Mouse (Mus musculus) limb, embryonic 11.5 days (tissue): ENCODE data around the gene Rbms3. TPM values are rescaled to one million over a fixed set of nuclear protein-coding genes. Genes with fewer than 3 reads are reported as not detected.

Experiments used
- ATAC-seq: fragments of 200-750 bp; cut with Nextera tagmentation; 2 replicates; pipeline ENCODE4 v1.8.0; 2017; ENCODE audit warnings: low read depth; ENCODE audit not compliant: insufficient number of reproducible peaks, low FRiP score, low TSS enrichment
- DNase-seq: peaks from one replicate; pipeline ENCODE4 v3.0.0-alpha.2; 2015; ENCODE audit warnings: low spot score
- H3K27ac ChIP-seq: fragments of 300-500 bp; sonication (generic); replicated peaks from 2 replicates; pipeline ENCODE4 v1.5.1; 2014; ENCODE audit warnings: low read depth, mild to moderate bottlenecking, low read length
- H3K27me3 ChIP-seq: fragments of 300-500 bp; sonication (generic); 2 replicates; pipeline ENCODE4 v1.6.1; 2014; ENCODE audit warnings: mild to moderate bottlenecking, low read length, mixed read lengths; ENCODE audit not compliant: control insufficient read depth, insufficient read depth
- H3K36me3 ChIP-seq: fragments of 300-500 bp; sonication (generic); 2 replicates; pipeline ENCODE4 v1.6.1; 2014; ENCODE audit warnings: mild to moderate bottlenecking, low read length, moderate library complexity, mixed read lengths; ENCODE audit not compliant: control insufficient read depth, insufficient read depth
- H3K4me1 ChIP-seq: fragments of 300-500 bp; sonication (generic); 2 replicates; pipeline ENCODE4 v1.6.1; 2014; ENCODE audit warnings: low read length, mixed read lengths; ENCODE audit not compliant: control insufficient read depth, insufficient read depth
- H3K4me2 ChIP-seq: fragments of 300-500 bp; sonication (generic); 2 replicates; pipeline ENCODE4 v1.6.1; 2014; ENCODE audit warnings: low read depth, mild to moderate bottlenecking, moderate library complexity; ENCODE audit not compliant: severe bottlenecking
- H3K4me3 ChIP-seq: fragments of 300-500 bp; sonication (generic); 2 replicates; pipeline ENCODE4 v1.5.1; 2014; ENCODE audit warnings: low read depth, low read length
- H3K9ac ChIP-seq: fragments of 300-500 bp; sonication (generic); 2 replicates; pipeline ENCODE4 v1.6.1; 2014; ENCODE audit warnings: mild to moderate bottlenecking, low read length
- H3K9me3 ChIP-seq: fragments of 300-500 bp; sonication (generic); 2 replicates; pipeline ENCODE4 v1.6.1; 2016; ENCODE audit warnings: low read length; ENCODE audit not compliant: control insufficient read depth
- WGBS: fragments of 180-500 bp; shearing (Covaris S2); extraction: QIAGEN DNeasy Blood & Tissue Kit; methylation state at CpG from one replicate; pipeline ENCODE4 v1.1.7; 2014; 5-methylcytosine and 5-hydroxymethylcytosine counted together
- polyA plus RNA-seq: library from polyadenylated mRNA; unstranded; fragments of >200 nt; fragmentation: Nextera tagmentation; extraction: Ambion mirVana; gene quantifications from 2 replicates; pipeline ENCODE4 v1.2.1, GENCODE M21; 2014

The Rbms3 gene
- polyA plus RNA-seq, 1 experiment from 2014 or later, result 51.9 TPM

DNA sequence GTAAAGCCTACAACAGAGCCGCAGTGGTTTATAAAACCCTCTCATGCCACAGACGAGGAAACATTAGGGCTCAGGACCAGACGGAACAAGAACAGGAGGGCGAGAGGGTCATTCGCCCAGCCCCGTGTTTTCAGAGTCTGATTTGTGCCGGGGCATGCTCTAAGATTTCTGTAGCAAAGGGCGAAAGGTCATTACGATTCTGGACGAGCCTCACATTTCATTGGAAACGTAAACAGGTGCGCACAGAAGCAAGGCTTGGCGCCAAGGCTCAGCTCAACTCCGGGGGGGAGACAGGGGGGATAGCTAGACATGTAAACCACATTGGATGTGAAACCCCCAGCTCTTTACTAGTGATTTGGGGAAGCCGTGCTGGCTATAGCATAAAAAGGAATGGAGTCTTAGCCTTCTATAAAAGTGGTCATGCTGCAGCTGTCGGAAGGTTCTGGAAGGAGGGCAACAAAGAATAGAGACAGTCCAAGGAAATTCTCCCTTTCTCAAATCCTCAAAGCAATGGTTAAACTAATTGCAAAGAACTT lies 250.2 kb downstream of the Rbms3 start:
- no peak for ATAC-seq

DNA sequence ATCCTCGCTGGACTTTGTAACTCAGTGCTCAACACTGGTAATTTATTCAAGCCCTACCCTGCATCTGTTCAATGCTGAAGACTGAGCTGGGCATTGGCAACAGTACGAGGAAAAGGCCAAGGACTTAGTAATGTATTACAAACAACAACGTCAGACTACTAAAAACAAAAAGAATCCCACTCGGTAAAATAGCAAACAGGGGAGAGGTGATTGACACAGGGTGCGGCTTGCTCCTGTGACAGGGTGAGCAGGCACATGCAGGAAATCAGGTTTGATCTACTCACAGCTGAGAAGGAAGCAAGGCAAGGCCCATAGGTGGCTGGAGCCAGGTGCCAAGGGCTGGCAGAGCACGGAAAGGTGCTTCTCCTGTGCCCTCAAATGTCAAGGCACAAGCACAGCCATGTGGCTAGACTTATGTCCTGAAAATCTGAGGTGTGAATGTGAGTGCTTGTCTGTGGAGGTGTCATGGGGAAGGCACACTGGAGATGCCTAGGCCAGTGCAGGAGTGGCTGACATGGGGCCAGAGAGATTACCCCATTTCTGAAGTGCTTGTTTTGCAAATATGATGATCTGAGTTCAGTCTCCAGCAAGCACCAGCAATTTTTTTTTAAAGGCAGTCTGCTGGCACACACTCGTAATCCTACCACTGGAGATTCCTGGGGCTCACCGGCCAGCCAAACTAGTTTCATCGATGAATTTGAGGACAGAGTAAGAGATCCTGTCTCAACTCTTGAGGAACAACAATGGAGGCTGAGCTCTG lies 251.4 kb downstream of the Rbms3 start:
- H3K4me2 ChIP-seq, result no peak overlapping the region
- H3K9ac ChIP-seq, result no peak overlapping the region
- H3K27ac ChIP-seq, result no peak overlapping the region
- 75% methylated on average over 9 of the region's 9 CpGs for WGBS
- peaks cover 6% of the 10 kb centered on the region; the same call in 1 of the 2 replicates for H3K4me1 ChIP-seq
- no peak for ATAC-seq
- no peaks in the 10 kb centered on the region for H3K9me3 ChIP-seq
- no peaks in the 10 kb centered on the region for H3K36me3 ChIP-seq
- no peak for DNase-seq
- H3K27me3 ChIP-seq, result no peaks in the 10 kb centered on the region
- no peak overlapping the region for H3K4me3 ChIP-seq

More for the DNA sequence above, 250.2 kb downstream of the Rbms3 start:
- Histone ChIP-seq H3K9ac (no peak overlapping the region), H3K27ac (peak overlapping the region; percentile 53; the same call in 1 of the 2 replicates), H3K4me3 (no peak overlapping the region), H3K4me1 (peaks cover 6% of the 10 kb centered on the region; the same call in 1 of the 2 replicates), H3K27me3 (no peaks in the 10 kb centered on the region), H3K36me3 (no peaks in the 10 kb centered on the region), H3K4me2 (no peak overlapping the region), H3K9me3 (no peaks in the 10 kb centered on the region)
- peak; percentile 32 for DNase-seq
- 55% methylated on average over 16 of the region's 16 CpGs for WGBS

DNA sequence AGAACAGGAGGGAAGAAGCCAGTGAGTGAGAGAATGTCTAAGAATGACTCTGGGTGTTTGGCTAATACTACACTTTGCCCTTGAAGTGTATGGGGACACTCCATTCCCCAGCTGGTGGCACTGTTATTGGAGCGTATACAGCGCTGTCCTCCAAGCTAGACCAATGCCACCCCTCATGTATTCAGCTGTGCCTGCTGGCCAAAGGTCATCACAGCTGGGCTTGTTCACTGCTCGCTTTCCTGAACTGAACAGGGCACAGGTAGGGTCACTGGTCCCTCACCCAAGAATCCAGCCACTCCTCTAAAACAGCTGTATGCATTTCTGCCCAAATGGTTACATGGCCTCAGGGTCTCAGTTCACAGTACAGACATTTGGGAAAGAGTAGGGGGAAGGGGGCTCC lies 253.9 kb downstream of the Rbms3 start:
- WGBS, result 85% methylated on average over 3 of the region's 3 CpGs
- no peak overlapping the region for H3K9ac ChIP-seq
- peaks cover 6% of the 10 kb centered on the region; the same call in 1 of the 2 replicates for H3K4me1 ChIP-seq
- no peak overlapping the region for H3K4me3 ChIP-seq
- no peak overlapping the region for H3K4me2 ChIP-seq
- no peaks in the 10 kb centered on the region for H3K9me3 ChIP-seq
- no peak for ATAC-seq
- no peaks in the 10 kb centered on the region for H3K27me3 ChIP-seq
- H3K36me3 ChIP-seq, result no peaks in the 10 kb centered on the region
- no peak overlapping the region for H3K27ac ChIP-seq
- no peak for DNase-seq

GRCm38 (mm10) chr9:117373164-117373741 lies 256.5 kb downstream of the Rbms3 start:
- Histone ChIP-seq H3K27ac (no peak overlapping the region), H3K4me2 (no peak overlapping the region), H3K36me3 (no peaks in the 10 kb centered on the region), H3K4me3 (no peak overlapping the region), H3K27me3 (no peaks in the 10 kb centered on the region), H3K9ac (no peak overlapping the region), H3K9me3 (no peaks in the 10 kb centered on the region), H3K4me1 (no peaks in the 10 kb centered on the region; the same call in 1 of the 2 replicates)
- no peak for DNase-seq
- no peak for ATAC-seq
- 47% methylated on average over 7 of the region's 7 CpGs for WGBS

GRCm38 (mm10) chr9:117371980-117372379 lies 257.7 kb downstream of the Rbms3 start:
- WGBS, result 66% methylated on average over 5 of the region's 5 CpGs
- Histone ChIP-seq H3K9me3 (no peaks in the 10 kb centered on the region), H3K36me3 (no peaks in the 10 kb centered on the region), H3K9ac (no peak overlapping the region), H3K4me2 (no peak overlapping the region), H3K27ac (no peak overlapping the region), H3K4me1 (no peaks in the 10 kb centered on the region), H3K27me3 (no peaks in the 10 kb centered on the region), H3K4me3 (no peak overlapping the region)
- ATAC-seq (no peak), DNase-seq (no peak)

- WGBS, result 95% methylated on average over 6 of the region's 6 CpGs
- Histone ChIP-seq H3K36me3 (no peaks in the 10 kb centered on the region), H3K4me3 (no peak overlapping the region)
Measured at GRCm38 (mm10) chr9:117370086-117370485, 259.6 kb downstream of the Rbms3 start.

DNA sequence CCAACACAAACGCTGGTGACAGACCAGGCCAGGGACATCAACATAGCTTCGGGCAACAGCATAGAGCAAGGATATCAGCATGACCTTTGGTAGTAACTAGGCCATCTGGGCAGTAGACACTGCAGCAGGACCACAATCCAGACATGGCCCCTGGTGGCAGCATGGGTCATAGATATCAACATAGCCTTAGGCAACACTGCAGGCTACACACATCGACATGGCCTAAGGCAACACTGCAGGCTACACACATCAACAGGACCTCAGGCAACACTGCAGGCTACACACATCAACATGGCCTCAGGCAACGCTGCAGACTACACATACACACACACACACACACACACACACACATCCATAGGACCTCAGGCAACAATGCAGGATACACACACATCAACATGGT lies 261.7 kb downstream of the Rbms3 start:
- Histone ChIP-seq H3K27me3 (no peaks in the 10 kb centered on the region), H3K4me3 (no peak overlapping the region), H3K9ac (no peak overlapping the region), H3K27ac (no peak overlapping the region), H3K4me2 (no peak overlapping the region), H3K36me3 (no peaks in the 10 kb centered on the region), H3K4me1 (peaks cover 4% of the 10 kb centered on the region; the same call in 1 of the 2 replicates), H3K9me3 (no peaks in the 10 kb centered on the region)
- WGBS, result 92% methylated on average over 4 of the region's 4 CpGs
- DNase-seq (no peak), ATAC-seq (no peak)

More at GRCm38 (mm10) chr9:117370086-117370485, 259.6 kb downstream of the Rbms3 start:
- no peak for DNase-seq
- H3K9ac ChIP-seq, result no peak overlapping the region
- no peak overlapping the region for H3K27ac ChIP-seq
- H3K4me1 ChIP-seq, result no peaks in the 10 kb centered on the region
- H3K4me2 ChIP-seq, result no peak overlapping the region
- ATAC-seq, result no peak
- no peaks in the 10 kb centered on the region for H3K27me3 ChIP-seq
- no peaks in the 10 kb centered on the region for H3K9me3 ChIP-seq

DNA sequence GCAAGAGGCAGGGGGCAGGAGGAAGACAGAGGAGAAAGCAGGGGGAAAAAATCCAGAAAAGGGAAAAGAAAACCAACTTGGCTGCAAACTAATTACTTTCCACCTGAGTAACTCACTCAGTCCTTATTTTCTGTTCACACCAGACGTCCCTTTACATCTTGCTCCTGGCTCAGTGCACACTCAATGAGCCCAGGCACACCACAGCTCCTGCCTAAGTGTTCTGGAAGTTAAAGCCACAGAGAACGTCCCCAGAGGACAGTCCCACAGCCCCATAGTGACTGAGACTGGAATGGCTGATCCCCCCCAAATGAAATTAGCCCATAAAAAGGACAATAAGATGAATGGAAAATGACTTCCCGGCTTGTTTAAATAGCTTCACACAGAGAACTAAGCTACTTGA lies 265.1 kb downstream of the Rbms3 start:
- no peak overlapping the region for H3K27ac ChIP-seq
- 35% methylated on average over 3 of the region's 3 CpGs for WGBS
- H3K36me3 ChIP-seq, result no peaks in the 10 kb centered on the region
- no peak for ATAC-seq
- H3K9me3 ChIP-seq, result no peaks in the 10 kb centered on the region
- H3K4me3 ChIP-seq, result no peak overlapping the region
- H3K4me1 ChIP-seq, result peaks cover 4% of the 10 kb centered on the region; the same call in 1 of the 2 replicates
- H3K9ac ChIP-seq, result no peak overlapping the region
- no peak for DNase-seq
- no peaks in the 10 kb centered on the region for H3K27me3 ChIP-seq
- no peak overlapping the region for H3K4me2 ChIP-seq
